Mouse (Mus musculus) hindbrain, embryonic 10.5 days (tissue): ENCODE results near the gene Nab1. TPM values are rescaled to one million over a fixed set of nuclear protein-coding genes. Genes with fewer than 3 reads are reported as not detected.
A peak's percentile ranks its signal among the peaks of the same experiment; 100 is the strongest.

Experiments
- DNase-seq: peaks from one replicate; pipeline ENCODE4 v3.0.0-alpha.2; 2017; ENCODE audit warnings: low spot score
- H3K27ac ChIP-seq: fragments of 300-500 bp; sonication (generic); 2 replicates; pipeline ENCODE4 v1.5.1; 2016; ENCODE audit warnings: mild to moderate bottlenecking, moderate library complexity
- H3K27me3 ChIP-seq: fragments of 300-500 bp; sonication (generic); 2 replicates; pipeline ENCODE4 v1.6.1; 2016; ENCODE audit warnings: mild to moderate bottlenecking; ENCODE audit not compliant: poor library complexity, insufficient read depth, severe bottlenecking
- H3K36me3 ChIP-seq: fragments of 300-500 bp; sonication (generic); 2 replicates; pipeline ENCODE4 v1.6.1; 2016; ENCODE audit warnings: mild to moderate bottlenecking, moderate library complexity
- H3K4me1 ChIP-seq: fragments of 300-500 bp; sonication (generic); replicated peaks from 2 replicates; pipeline ENCODE4 v1.6.1; 2016; ENCODE audit warnings: mild to moderate bottlenecking
- H3K4me3 ChIP-seq: fragments of 300-500 bp; sonication (generic); 2 replicates; pipeline ENCODE4 v1.5.1; 2016; ENCODE audit warnings: mild to moderate bottlenecking, moderate library complexity
- H3K9me3 ChIP-seq: fragments of 300-500 bp; sonication (generic); 2 replicates; pipeline ENCODE4 v1.6.1; 2016; ENCODE audit warnings: mild to moderate bottlenecking, moderate library complexity
- WGBS: fragments of 180-500 bp; shearing (Covaris S2); methylation state at CpG from one replicate; pipeline ENCODE4 v1.1.7; 2016; 5-methylcytosine and 5-hydroxymethylcytosine counted together
- polyA plus RNA-seq: library from polyadenylated mRNA; unstranded; fragments of >200 nt; fragmentation: Nextera tagmentation; extraction: Ambion mirVana; gene quantifications from 2 replicates; pipeline ENCODE4 v1.2.1, GENCODE M21; 2016

The Nab1 gene
- polyA plus RNA-seq, 1 experiment from 2014 or later: 4.3 TPM

DNA sequence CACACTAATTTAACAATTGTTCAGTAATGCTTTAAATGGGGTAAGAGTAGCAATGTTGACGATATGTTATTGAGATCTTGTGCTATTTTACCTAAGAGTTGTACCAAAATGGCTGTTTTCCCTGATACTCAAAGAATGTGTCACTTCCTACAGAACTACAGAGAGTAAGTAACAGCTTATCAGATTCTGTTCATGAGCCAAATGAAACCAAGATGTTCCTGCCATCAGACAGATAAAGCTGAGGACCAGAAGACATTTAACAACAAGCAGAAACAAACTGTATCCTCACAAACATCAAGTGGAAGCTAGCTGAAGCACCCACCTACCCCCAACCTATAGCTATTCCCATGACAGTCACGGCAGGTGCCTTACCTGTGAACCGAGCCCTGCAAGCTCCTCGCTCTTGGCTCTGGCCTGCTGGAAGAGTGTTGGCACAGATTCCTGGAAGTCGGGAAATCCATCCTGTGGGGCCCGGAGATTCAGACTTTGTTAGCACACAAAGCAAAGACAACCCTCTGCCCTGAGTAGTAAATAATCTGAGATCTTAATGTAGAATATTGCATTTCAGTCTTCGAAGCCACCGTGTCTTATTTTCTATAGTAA is 33.9 kb downstream of the Nab1 start:
- Histone ChIP-seq H3K27ac (no peak overlapping the region), H3K9me3 (no peaks in the 10 kb centered on the region), H3K27me3 (no peaks in the 10 kb centered on the region), H3K36me3 (no peaks in the 10 kb centered on the region), H3K4me1 (0 out of 2 replicates have a peak, but pooled peaks cover 7% of the 10 kb centered on the region), H3K4me3 (no peak overlapping the region)
- no peak for DNase-seq
- WGBS: 95% methylated on average over 8 of the region's 8 CpGs

DNA sequence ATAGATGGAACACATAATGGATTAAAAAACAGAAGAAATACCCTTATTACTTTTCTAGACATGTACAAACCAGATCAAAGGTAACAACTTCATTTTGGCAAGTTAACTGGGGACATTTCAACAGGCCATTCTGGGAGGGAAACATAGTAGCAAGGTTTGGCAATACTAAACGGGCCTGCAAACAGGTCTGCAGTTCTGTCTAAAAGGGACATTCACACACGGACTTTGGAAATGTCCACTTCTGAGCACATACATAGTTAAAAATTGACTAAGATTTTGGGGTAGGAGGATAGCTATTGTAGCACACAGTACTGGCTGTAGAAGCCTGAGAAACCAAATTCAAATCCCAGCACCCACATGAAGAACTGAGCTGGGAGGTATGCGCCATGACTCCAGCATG is 34.6 kb downstream of the Nab1 start:
- no peak overlapping the region for H3K27ac ChIP-seq
- no peaks in the 10 kb centered on the region for H3K27me3 ChIP-seq
- WGBS: 94% methylated on average over 3 of the region's 3 CpGs
- no peak for DNase-seq
- H3K9me3 ChIP-seq: no peaks in the 10 kb centered on the region
- no peaks in the 10 kb centered on the region for H3K36me3 ChIP-seq
- H3K4me3 ChIP-seq: no peak overlapping the region
- 0 out of 2 replicates have a peak, but pooled peaks cover under 1% of the 10 kb centered on the region for H3K4me1 ChIP-seq

DNA sequence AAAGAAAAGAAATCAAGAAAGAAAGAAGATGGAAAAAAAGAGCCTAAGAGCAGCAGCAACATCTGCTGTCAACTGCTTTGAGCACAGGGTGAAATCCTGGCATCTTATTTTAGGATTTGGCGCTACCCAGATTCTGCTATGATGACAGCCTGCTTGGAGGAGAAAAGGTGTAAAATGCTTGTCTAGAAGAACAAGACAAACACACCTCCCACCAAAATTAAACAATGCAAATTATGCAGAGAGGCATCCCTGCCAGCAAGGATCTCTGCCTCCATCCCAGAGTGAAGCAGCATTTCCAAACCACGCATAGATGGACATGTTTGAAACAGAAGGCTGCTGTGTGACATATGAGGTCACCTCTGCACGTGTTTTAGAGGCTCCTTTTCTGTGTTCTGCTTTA is 35.2 kb downstream of the Nab1 start:
- H3K9me3 ChIP-seq: no peaks in the 10 kb centered on the region
- H3K36me3 ChIP-seq: no peaks in the 10 kb centered on the region
- WGBS: 82% methylated on average over 3 of the region's 3 CpGs
- H3K4me3 ChIP-seq: no peak overlapping the region
- H3K27ac ChIP-seq: no peak overlapping the region
- no peaks in the 10 kb centered on the region for H3K4me1 ChIP-seq
- DNase-seq: no peak
- no peaks in the 10 kb centered on the region for H3K27me3 ChIP-seq

DNA sequence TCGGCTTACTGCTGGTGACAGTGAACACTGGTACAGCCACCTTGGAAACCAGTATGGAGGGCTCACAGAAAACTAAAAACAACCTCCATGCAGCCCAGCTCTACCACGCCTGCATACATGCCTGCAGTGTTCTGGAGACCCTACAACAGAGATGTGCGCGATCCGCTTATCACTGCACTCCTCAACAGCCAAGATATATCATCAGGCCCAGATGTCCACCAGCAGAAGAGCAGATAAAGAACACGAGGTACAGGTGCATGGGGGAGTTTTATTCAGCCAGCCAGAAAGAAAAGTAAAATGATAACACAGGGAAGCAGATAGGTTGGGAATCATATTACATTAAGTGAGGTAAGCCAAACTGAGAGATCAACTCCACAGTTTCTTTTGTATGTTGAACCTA is 37.2 kb downstream of the Nab1 start:
- Histone ChIP-seq H3K9me3 (no peaks in the 10 kb centered on the region), H3K4me1 (no peaks in the 10 kb centered on the region), H3K27me3 (no peaks in the 10 kb centered on the region), H3K27ac (no peak overlapping the region), H3K4me3 (no peak overlapping the region), H3K36me3 (no peaks in the 10 kb centered on the region)
- no peak for DNase-seq
- WGBS: 90% methylated on average over 6 of the region's 6 CpGs

DNA sequence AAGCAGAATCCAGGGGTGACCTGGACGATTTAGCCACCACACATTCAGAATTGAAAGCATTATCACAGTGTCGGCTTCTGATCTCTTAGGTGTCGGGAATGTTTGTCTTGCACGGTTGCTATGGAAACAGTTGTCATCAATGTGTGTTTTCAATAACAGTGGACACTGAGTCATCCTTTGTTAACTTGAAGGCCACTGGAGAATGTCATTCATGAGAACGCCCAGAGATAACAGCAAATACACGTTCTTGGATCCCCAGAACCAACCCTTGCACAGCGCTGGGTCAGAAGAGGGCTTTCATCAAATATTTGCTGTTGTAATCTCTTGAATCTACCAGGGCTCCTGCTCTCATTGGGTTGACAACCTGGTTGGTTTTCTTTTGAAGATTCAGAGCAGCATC is 43.9 kb downstream of the Nab1 start:
- 49% methylated on average over 7 of the region's 7 CpGs for WGBS

DNA sequence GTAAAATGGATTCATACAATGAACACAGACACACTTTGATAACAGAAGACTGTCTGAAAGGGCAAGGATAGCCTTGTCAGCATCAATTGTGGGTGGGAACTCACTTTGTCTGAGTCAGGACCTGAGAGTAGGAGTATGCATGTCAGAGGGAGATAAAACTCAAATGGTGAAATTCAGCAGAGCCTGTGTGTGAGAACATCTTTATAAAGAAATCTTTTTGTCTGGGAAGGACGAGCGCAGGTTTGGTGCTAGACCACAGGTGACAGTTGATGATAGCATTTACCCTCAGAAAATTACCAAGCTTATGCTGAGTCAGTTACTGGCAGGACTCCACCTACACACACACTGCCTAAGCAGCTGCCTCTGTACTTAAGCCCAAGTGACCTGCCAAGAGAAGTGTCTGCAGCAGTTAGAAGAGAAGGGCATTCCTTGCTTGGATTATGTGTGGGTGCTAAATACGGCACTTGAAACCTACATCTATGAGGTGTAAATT is 45.9 kb downstream of the Nab1 start:
- 83% methylated on average over 3 of the region's 3 CpGs for WGBS
- H3K27me3 ChIP-seq: no peaks in the 10 kb centered on the region
- H3K9me3 ChIP-seq: no peaks in the 10 kb centered on the region
- no peak overlapping the region for H3K27ac ChIP-seq
- no peak overlapping the region for H3K4me3 ChIP-seq
- no peak for DNase-seq
- peaks cover 7% of the 10 kb centered on the region; the same call in 1 of the 2 replicates for H3K4me1 ChIP-seq
- H3K36me3 ChIP-seq: no peaks in the 10 kb centered on the region

More for the DNA sequence above, 43.9 kb downstream of the Nab1 start:
- H3K4me1 ChIP-seq: peaks cover 7% of the 10 kb centered on the region; the same call in 1 of the 2 replicates
- H3K4me3 ChIP-seq: no peak overlapping the region
- H3K9me3 ChIP-seq: no peaks in the 10 kb centered on the region
- peak; percentile 2 for DNase-seq
- no peak overlapping the region for H3K27ac ChIP-seq
- H3K27me3 ChIP-seq: no peaks in the 10 kb centered on the region
- no peaks in the 10 kb centered on the region for H3K36me3 ChIP-seq

DNA sequence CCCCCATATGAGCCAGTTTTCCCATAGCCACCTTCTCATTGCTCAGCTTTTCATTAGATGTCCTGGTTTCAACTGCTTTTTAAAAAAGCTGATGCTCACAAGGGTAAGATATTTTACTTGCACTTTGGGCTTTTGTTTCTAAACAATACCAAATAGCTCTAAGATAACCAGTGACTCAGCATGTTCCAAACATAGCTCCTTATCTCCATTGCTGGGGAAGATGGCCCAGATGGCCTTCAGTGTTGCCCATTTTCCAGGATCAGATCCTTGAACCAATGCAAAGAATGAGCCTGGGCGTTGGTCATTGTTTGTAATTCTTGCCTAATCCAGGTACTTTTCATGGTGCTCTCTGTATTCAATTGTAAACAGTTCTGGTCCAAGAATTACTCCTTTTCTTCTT is 49.1 kb downstream of the Nab1 start:
- DNase-seq: no peak
- Histone ChIP-seq H3K4me3 (no peak overlapping the region), H3K27ac (no peak overlapping the region), H3K9me3 (no peaks in the 10 kb centered on the region), H3K36me3 (no peaks in the 10 kb centered on the region), H3K4me1 (peaks cover under 1% of the 10 kb centered on the region; the same call in 1 of the 2 replicates), H3K27me3 (no peaks in the 10 kb centered on the region)
- WGBS: 78% methylated on average over 1 of the region's 1 CpGs

DNA sequence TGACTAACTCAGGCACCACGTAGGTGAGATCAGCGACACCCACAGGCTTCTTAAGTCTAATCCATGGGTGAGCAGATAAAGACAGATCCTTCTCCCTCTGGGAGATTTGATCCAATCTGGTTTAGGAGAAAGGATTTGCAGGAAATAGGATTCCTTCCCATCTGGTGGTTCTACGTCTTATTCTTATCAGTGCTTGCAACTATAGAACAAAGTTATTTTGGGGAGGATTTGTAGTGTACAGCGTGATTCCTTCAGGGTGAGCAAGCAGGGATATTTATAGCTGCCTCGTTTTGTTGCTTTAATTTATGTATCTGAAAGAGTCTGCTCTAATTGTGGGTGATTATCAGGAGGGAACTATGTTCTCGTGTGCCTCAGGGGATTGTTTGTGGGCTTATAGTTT is 64.6 kb downstream of the Nab1 start:
- no peak overlapping the region for H3K27ac ChIP-seq
- no peak overlapping the region for H3K4me3 ChIP-seq
- no peaks in the 10 kb centered on the region for H3K9me3 ChIP-seq
- no peaks in the 10 kb centered on the region for H3K4me1 ChIP-seq
- no peaks in the 10 kb centered on the region for H3K36me3 ChIP-seq
- H3K27me3 ChIP-seq: no peaks in the 10 kb centered on the region
- DNase-seq: no peak
- 77% methylated on average over 6 of the region's 6 CpGs for WGBS

DNA sequence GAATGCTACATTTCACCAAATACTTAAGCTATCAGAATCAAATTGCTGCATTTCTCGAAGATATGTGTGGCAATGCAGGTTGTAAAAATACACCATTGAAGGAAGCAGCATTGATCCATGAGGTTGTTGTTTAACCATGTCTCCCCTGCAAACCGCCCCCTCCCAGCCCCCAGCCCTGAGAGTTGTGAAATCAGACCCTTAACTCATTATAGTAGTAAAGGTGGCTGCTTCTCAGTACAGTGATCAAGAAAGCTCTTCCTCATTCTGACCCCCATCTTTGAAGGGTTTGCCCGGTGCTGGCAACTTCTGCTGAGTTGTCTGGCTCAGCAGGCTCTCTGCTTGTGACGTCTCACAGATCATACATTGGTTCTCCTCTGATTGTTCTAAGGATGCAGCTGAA is 66.4 kb downstream of the Nab1 start:
- Histone ChIP-seq H3K36me3 (no peaks in the 10 kb centered on the region), H3K4me1 (no peaks in the 10 kb centered on the region), H3K9me3 (no peaks in the 10 kb centered on the region), H3K27me3 (no peaks in the 10 kb centered on the region), H3K4me3 (no peak overlapping the region), H3K27ac (no peak overlapping the region)
- DNase-seq: no peak
- WGBS: 79% methylated on average over 4 of the region's 4 CpGs

DNA sequence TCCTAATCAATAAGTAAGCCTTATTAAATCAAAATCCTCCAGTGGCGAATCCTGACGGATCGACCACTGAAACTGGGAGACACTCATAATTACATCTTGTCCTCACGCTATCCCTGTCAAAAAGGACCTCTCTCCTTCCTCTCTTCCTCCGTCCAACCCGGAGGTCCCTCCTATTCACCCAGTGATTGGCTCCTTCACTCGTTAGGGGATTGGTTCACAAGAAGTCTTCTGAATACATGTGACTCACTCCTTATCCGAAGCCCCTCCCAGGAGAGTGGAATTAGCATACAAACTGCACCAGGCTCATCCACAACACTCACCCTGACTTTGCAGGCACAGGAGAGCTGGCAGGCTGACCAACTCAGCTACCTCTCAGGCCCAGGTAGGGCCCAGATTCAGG is 68.7 kb downstream of the Nab1 start:
- Histone ChIP-seq H3K36me3 (no peaks in the 10 kb centered on the region), H3K4me3 (no peak overlapping the region), H3K4me1 (no peaks in the 10 kb centered on the region), H3K9me3 (no peaks in the 10 kb centered on the region), H3K27me3 (no peaks in the 10 kb centered on the region), H3K27ac (no peak overlapping the region)
- WGBS: 82% methylated on average over 8 of the region's 8 CpGs
- DNase-seq: no peak

DNA sequence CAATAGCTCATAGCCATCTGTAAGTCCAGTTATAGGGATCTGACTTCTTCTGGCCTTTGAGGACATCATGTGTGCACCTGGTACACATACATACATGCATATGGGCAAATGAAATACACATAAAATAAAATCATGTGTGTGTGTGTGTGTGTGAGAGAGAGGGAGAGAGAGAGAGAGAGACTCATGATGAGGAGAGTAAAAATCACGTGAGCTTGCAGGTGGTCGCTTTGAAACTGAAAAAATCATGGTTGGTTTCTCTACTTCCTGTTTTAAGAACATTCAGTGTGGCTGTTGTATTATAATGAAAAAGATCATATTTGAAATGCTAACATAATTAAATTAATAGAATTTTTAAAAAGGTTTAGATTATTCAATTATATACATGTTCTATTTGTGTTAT is 69.9 kb downstream of the Nab1 start:
- Histone ChIP-seq H3K9me3 (no peaks in the 10 kb centered on the region), H3K27ac (no peak overlapping the region), H3K27me3 (no peaks in the 10 kb centered on the region), H3K4me3 (no peak overlapping the region), H3K4me1 (no peaks in the 10 kb centered on the region), H3K36me3 (no peaks in the 10 kb centered on the region)
- 93% methylated on average over 2 of the region's 2 CpGs for WGBS
- no peak for DNase-seq

DNA sequence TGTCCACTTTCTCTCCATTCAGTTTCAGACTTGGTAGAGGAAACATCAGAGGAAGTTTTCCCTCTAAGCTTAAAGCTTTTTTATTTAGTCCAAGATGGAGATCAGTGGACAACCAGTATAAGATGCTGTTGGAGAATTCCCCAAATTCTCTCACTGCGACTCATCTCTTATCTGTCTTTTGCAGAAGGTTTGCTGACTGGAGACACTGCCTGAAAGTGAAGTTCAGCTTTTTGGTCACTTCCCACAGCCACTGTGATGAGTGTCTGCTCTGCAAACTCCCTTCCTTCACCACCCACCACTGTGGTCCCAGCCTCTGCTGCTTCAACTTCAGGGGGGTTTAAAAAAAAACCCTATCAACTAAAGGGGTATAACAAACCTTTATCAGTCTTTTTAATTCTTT is 70.4 kb downstream of the Nab1 start:
- no peak overlapping the region for H3K27ac ChIP-seq
- H3K27me3 ChIP-seq: no peaks in the 10 kb centered on the region
- no peaks in the 10 kb centered on the region for H3K9me3 ChIP-seq
- no peaks in the 10 kb centered on the region for H3K36me3 ChIP-seq
- no peak overlapping the region for H3K4me3 ChIP-seq
- WGBS: 90% methylated on average over 1 of the region's 1 CpGs
- DNase-seq: no peak
- H3K4me1 ChIP-seq: no peaks in the 10 kb centered on the region

DNA sequence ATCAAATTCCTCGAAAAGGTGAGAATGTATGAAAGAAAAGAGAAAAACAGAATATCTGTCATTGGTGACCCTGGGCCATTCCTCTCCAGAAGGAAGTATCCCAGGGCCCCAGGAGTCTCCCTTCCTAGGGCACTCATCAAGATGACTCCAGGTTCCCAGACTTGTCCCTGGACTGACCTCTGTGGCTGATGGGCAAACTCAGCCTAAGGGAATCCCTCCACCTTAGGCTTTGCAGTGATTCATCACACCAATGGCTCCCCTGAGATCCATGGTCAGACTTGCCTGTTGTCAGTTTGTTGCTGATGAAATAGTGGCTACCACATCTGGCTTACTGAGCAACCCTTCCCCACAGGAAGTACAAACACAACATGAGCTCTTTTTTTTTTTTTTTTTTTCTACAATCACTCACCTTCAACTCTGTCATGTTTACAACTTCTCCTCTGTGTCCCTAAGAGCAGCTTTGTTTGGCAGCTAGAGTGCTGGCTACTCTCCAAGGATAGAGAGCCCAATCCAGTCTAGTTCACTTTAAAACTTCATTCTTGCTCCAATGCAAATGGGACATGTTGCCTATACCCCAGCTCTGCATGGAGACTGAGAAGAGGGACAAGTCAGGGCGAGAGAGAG is 72.5 kb downstream of the Nab1 start:
- no peak overlapping the region for H3K4me3 ChIP-seq
- H3K4me1 ChIP-seq: no peaks in the 10 kb centered on the region
- WGBS: 68% methylated on average over 2 of the region's 2 CpGs
- DNase-seq: no peak
- no peaks in the 10 kb centered on the region for H3K9me3 ChIP-seq
- H3K27me3 ChIP-seq: no peaks in the 10 kb centered on the region
- no peaks in the 10 kb centered on the region for H3K36me3 ChIP-seq
- H3K27ac ChIP-seq: no peak overlapping the region
